Mouse (Mus musculus): ENCODE measurements around the gene Prr5l. TPM values are rescaled to one million over a fixed set of nuclear protein-coding genes. Genes with fewer than 3 reads are reported as not detected.

Gene Prr5l
- total RNA-seq, 2 experiments from 2014 or later = 5.1 to 7.7 TPM

GRCm38 (mm10) chr2:101792130-101792529 lies 90.7 kb downstream of the Prr5l start:
- H3K27ac ChIP-seq = no peak overlapping the region
- intact Hi-C loops (cut with DNase I) = no loop called here
- TF ChIP-seq CTCF (IDR thresholded peaks at IDR 0.05) = no peak
- no peak overlapping the region for H3K4me3 ChIP-seq
- no peak for DNase-seq (ENCODE audit: extremely low spot score in 1 of 2, low spot score in 2 of 2)

GRCm38 (mm10) chr2:101783255-101783654 lies 99.6 kb downstream of the Prr5l start:
- H3K4me3 ChIP-seq = no peak overlapping the region
- no peak overlapping the region for H3K27ac ChIP-seq
- no peak for DNase-seq (ENCODE audit: extremely low spot score in 1 of 2, low spot score in 2 of 2)
- intact Hi-C loops (cut with DNase I) = no loop called here
- no peak for TF ChIP-seq CTCF (IDR thresholded peaks at IDR 0.05)

GRCm38 (mm10) chr2:101781357-101781777 lies 101.5 kb downstream of the Prr5l start:
- H3K27ac ChIP-seq = no peak overlapping the region
- no peak overlapping the region for H3K4me3 ChIP-seq
- DNase-seq (ENCODE audit: extremely low spot score in 1 of 2, low spot score in 2 of 2) = no peak
- intact Hi-C loops (cut with DNase I) = no loop called here
- TF ChIP-seq CTCF (IDR thresholded peaks at IDR 0.05) = no peak

- TF ChIP-seq CTCF (IDR thresholded peaks at IDR 0.05) = no peak
- intact Hi-C loops (cut with DNase I) = no loop called here
- Histone ChIP-seq H3K4me3 (no peak overlapping the region), H3K27ac (no peak overlapping the region)
- DNase-seq (ENCODE audit: extremely low spot score in 1 of 2, low spot score in 2 of 2) = no peak
These were observed 104.7 kb downstream of the Prr5l start for GRCm38 (mm10) chr2:101778080-101778479.

- Histone ChIP-seq H3K4me3 (no peak overlapping the region), H3K27ac (no peak overlapping the region)
- no peak for DNase-seq (ENCODE audit: extremely low spot score in 1 of 2, low spot score in 2 of 2)
- TF ChIP-seq CTCF (IDR thresholded peaks at IDR 0.05) = no peak
- intact Hi-C loops (cut with DNase I) = no loop called here
These were observed 119.3 kb downstream of the Prr5l start for GRCm38 (mm10) chr2:101763503-101763902.

GRCm38 (mm10) chr2:101762955-101763386 lies 119.9 kb downstream of the Prr5l start:
- Histone ChIP-seq H3K4me3 (no peak overlapping the region), H3K27ac (no peak overlapping the region)
- TF ChIP-seq CTCF (IDR thresholded peaks at IDR 0.05) = no peak
- DNase-seq (ENCODE audit: extremely low spot score in 1 of 2, low spot score in 2 of 2) = no peak
- intact Hi-C loops (cut with DNase I) = no loop called here

GRCm38 (mm10) chr2:101762405-101762804 lies 120.4 kb downstream of the Prr5l start:
- Histone ChIP-seq H3K4me3 (no peak overlapping the region), H3K27ac (no peak overlapping the region; the same call in 1 of the 2 replicates)
- intact Hi-C loops (cut with DNase I) = no loop called here

GRCm38 (mm10) chr2:101761898-101762297 lies 120.9 kb downstream of the Prr5l start:
- Histone ChIP-seq H3K4me3 (no peak overlapping the region), H3K27ac (no peak overlapping the region)
- DNase-seq (ENCODE audit: extremely low spot score in 1 of 2, low spot score in 2 of 2) = no peak
- intact Hi-C loops (cut with DNase I) = no loop called here
- TF ChIP-seq CTCF (IDR thresholded peaks at IDR 0.05) = no peak

More at GRCm38 (mm10) chr2:101762405-101762804, 120.4 kb downstream of the Prr5l start:
- TF ChIP-seq CTCF (IDR thresholded peaks at IDR 0.05) = no peak
- DNase-seq (ENCODE audit: extremely low spot score in 1 of 2, low spot score in 2 of 2) = no peak

- Histone ChIP-seq H3K4me3 (no peak overlapping the region), H3K27ac (no peak overlapping the region)
- intact Hi-C loops (cut with DNase I) = no loop called here
- DNase-seq (ENCODE audit: extremely low spot score in 1 of 2, low spot score in 2 of 2) = no peak
- TF ChIP-seq CTCF (IDR thresholded peaks at IDR 0.05) = no peak
These were observed 123.1 kb downstream of the Prr5l start for GRCm38 (mm10) chr2:101759523-101760277.

GRCm38 (mm10) chr2:101757806-101758205 lies 125.0 kb downstream of the Prr5l start:
- TF ChIP-seq CTCF (IDR thresholded peaks at IDR 0.05) = no peak
- Histone ChIP-seq H3K27ac (no peak overlapping the region), H3K4me3 (no peak overlapping the region)
- intact Hi-C loops (cut with DNase I) = no loop called here
- DNase-seq (ENCODE audit: extremely low spot score in 1 of 2, low spot score in 2 of 2) = no peak

- no peak for DNase-seq (ENCODE audit: extremely low spot score in 1 of 2, low spot score in 2 of 2)
- intact Hi-C loops (cut with DNase I) = no loop called here
- Histone ChIP-seq H3K27ac (no peak overlapping the region; the same call in 1 of the 2 replicates), H3K4me3 (no peak overlapping the region)
- no peak for TF ChIP-seq CTCF (IDR thresholded peaks at IDR 0.05)
These were observed 126.6 kb downstream of the Prr5l start for GRCm38 (mm10) chr2:101756069-101756753.

GRCm38 (mm10) chr2:101754939-101755555 lies 127.8 kb downstream of the Prr5l start:
- no peak overlapping the region; the same call in 1 of the 2 replicates for H3K27ac ChIP-seq
- no peak for DNase-seq (ENCODE audit: extremely low spot score in 1 of 2, low spot score in 2 of 2)
- H3K4me3 ChIP-seq = no peak overlapping the region
- TF ChIP-seq CTCF (IDR thresholded peaks at IDR 0.05) = no peak
- intact Hi-C loops (cut with DNase I) = no loop called here

All from left cerebral cortex, adult 2 months (tissue).